Mouse (Mus musculus) mesoderm, embryonic 11.5 days (tissue): ENCODE results near the gene Lrrc4.

ENCODE experiments used
- DNase-seq: peaks from one replicate; pipeline ENCODE4 v3.0.0-alpha.2; 2012; ENCODE audit warnings: low read depth, low spot score

The Lrrc4 gene

DNA sequence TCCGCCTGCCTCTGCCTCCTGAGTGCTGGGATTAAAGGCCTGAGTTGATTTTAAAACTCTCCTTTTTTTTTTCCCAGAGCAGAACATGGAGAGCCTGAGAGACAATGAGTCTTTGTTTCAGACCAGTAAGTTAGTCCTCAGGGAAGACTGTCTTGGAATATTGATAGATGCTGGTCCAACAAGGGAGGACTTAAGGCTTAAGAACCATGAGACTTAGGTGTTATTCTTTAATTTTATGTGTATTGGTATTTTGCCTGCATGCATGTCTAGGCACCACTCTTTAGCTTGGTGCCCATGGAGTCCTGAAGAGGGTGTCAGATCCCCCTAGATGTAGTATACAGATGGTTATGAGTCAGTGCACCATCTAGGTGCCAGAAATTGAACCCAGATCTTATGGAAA lies 156.9 kb downstream of the Lrrc4 start:
- DNase-seq, result no peak

DNA sequence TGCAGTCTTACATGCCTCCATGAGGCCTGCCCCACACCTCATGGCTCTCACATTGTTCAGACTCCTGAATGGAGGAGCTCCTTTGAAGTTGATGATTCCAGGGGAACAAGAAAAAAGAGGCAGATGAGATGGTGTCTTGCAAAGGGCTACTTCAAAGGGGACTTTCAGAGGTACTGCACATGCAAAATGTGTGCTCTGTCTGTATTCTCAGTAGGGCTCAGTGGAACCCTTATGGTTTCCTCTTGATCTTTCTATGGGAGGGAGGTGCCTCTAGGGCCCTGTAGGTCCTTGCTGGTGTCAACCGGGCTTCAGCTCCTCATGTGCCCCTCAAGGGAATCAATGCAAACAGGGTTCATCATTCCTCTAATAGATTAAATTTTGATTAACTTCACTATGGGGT lies 159.2 kb downstream of the Lrrc4 start:
- DNase-seq, result no peak

- DNase-seq, result no peak
These were observed 162.3 kb downstream of the Lrrc4 start for GRCm38 (mm10) chr6:28669251-28669650.

GRCm38 (mm10) chr6:28667586-28667985 lies 164.0 kb downstream of the Lrrc4 start:
- no peak for DNase-seq

DNA sequence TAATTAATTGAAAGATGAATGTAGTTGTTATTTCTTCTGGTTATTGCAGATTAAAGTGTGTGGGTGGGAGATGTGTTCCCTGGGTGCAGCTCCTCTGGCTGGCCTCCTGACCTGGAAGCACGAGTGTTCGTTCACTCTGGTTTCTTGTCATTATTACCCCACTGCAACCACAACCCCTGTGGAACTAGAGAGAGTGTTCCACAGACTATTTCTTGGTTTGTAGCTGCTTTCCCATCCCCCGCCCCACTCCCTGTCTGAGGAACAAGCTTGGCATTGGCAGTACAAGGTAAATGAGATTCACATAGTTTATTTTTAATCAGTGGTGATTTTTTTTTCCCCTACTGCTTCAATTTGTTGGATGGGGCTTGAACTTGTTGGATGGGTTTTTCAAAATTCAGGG lies 166.8 kb downstream of the Lrrc4 start:
- DNase-seq, result no peak

- no peak for DNase-seq
These were observed 167.9 kb downstream of the Lrrc4 start for GRCm38 (mm10) chr6:28663670-28664069.

- no peak for DNase-seq
These were observed 168.5 kb downstream of the Lrrc4 start for GRCm38 (mm10) chr6:28663004-28663403.

GRCm38 (mm10) chr6:28656511-28656910 lies 175.0 kb downstream of the Lrrc4 start:
- DNase-seq, result no peak

DNA sequence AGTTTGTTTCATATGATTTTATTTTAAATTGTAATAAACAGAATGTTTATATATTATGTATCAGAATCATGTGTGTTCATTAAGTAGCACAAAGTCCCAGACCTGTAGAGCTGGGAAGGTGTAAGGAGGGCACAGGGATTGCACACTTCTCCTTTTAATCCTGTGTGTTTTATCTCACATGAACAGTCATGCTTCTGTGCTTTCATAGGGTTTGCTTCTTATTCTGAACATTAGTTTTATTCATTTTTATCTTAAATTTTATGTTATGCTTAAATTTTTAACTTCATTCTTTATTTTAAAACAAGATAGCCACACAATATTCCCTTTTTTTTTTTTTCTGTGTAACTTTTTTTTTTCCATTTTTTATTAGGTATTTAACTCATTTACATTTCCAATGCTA lies 186.3 kb downstream of the Lrrc4 start:
- DNase-seq, result no peak

DNA sequence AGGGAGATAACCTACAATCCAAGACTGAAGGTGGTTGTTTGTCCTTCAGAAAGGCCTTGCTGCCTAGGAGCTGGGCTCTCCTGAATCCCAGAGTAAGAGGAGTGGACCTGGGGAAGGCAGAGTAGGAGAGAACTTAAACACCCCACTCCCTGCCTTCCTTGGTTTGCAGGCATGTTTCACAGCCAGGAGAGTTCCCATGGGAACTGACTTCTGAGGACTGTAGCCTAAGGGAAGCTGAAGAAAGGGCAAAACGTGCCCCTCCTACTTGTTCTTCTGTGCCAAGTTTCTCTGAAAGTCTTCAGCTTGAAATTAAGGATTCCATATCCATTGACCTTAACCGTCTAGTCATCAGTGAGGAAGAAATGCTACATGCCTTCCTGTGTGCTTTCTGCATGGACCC lies 188.6 kb downstream of the Lrrc4 start:
- no peak for DNase-seq

- no peak for DNase-seq
These were observed 191.5 kb downstream of the Lrrc4 start for GRCm38 (mm10) chr6:28640088-28640487.

DNA sequence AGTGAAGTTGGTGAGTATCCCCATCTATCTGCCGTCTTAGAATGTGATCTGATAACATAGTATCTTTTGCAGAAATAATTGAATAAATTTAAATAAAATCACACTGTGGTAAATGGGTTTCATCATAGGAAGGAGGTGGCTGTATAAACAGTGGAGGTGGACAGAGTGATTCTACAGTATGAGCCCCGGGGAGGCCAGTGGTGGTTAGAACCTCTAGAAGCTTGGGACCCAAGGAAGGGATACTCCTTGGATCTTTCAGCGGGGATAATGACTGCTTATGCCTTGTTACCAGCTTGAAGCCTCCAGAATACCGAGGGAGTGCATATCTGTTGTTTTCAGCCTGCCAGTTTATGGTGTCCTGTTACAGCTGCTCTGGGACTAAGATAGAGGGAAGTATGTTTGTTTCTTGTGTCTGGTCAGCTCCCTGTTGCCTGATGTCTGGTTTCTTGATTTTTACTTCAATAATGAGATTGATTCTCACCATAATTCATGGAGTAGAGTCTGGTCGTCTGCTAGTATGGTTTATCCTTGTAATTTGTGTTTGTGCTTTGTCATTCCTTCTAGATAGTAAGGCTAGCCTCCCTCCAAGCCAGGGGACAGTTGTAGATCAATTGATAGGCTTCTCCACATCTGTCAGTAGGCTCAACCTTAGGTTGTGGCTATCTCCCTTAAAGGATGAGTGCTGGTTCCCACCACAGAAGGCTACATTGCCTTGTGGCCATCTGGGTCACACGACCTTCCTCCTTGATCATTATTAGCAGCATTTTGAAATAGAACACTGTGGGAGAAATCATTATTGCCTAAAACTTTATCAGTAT lies 195.8 kb downstream of the Lrrc4 start:
- no peak for DNase-seq

DNA sequence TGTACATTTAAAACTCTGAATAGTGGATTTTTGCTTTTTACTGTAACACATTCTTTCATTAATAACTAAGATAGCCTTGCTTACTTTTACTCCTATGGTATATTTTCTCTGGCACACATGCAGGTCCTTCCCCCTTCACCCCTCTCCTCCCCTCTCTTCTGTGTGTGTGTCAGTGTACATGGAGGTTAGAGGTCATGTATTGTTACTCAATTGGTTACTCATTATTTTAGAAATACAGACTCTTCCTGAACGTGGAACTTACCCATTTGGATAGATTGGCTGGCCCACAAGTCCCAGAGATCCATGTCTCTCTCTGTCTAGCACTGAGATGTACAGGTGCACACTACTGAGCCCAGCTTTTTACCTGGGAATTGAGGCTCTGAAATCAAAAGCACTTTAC lies 196.5 kb downstream of the Lrrc4 start:
- no peak for DNase-seq

GRCm38 (mm10) chr6:28633656-28634055 lies 197.9 kb downstream of the Lrrc4 start:
- DNase-seq, result no peak

DNA sequence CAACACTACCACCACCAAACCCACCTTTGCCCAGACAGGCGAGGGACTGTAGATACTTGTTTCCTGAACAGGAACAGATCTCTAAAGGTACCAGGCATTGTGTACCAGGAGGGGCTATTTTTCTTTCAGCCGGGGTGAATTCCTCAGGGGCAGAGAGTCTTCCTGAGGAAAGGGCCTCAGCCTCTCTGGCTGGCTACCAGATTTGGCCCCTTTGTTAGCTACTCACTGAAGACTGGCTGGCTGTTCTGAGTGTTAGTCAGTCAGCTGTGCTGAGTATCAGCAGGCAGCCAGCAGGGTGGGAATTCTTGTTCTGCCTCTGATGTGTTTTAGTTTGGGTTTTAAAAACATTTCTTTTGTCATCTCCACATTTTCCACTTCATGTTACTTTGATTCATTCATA lies 198.4 kb downstream of the Lrrc4 start:
- DNase-seq, result peak; percentile 30

- DNase-seq, result no peak
These were observed 200.6 kb downstream of the Lrrc4 start for GRCm38 (mm10) chr6:28630926-28631325.

DNA sequence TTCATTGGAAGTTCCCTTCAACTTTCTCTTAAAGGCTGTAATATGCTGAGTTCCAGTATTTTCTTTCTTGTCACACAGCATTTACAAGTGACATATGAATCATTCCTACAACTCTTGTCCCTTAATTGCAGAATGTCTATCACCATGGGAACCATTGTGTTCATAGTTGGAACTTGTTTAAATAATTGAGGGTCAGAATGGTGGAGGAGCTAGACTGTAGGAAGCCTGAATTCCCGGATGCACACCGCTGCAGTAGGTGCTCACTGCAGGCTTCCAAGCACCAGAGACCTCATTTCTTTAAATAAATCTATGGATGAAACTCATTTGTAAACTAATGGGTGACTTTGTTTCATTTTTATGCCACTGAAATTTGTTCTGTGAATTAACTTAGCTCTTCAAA lies 201.7 kb downstream of the Lrrc4 start:
- no peak for DNase-seq

DNA sequence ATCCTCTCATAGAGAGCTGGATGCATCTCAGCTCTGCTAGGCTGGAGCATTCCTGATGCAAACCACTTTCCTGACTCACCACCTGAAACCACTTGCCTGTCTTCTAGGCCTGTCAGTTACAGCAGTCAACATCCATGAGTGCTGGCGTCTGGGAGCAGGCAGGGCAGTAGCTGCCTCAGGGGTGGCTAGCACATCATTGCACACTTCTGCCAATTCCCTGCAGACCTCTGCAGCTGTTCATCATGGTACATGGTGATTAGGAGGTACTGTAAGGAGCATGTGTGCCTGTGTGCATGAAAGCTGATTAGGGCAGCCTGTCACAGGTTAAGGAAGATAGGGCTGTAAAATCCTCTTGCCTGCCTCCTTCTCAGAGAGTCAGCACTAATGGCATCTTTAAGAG lies 203.1 kb downstream of the Lrrc4 start:
- peak; percentile 37 for DNase-seq

DNA sequence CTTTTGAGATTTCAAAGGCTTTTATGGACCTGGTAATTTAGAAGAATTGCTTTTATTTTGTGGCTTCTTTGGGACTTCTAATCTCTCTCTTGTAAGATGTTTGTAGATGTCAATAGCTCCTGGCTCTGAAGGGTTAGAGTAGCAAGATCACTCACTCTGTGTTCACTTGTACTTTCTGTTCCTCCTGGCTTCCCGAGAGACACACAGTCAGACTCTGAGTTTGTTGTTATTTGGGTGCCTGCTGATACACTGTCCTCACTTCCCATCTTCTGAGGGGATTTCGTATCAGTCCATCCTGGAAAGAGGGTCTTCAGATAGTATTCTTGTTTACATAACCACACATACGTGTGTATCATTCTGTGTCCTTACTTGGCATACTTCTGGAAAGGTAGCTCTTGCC lies 208.6 kb downstream of the Lrrc4 start:
- DNase-seq, result no peak

DNA sequence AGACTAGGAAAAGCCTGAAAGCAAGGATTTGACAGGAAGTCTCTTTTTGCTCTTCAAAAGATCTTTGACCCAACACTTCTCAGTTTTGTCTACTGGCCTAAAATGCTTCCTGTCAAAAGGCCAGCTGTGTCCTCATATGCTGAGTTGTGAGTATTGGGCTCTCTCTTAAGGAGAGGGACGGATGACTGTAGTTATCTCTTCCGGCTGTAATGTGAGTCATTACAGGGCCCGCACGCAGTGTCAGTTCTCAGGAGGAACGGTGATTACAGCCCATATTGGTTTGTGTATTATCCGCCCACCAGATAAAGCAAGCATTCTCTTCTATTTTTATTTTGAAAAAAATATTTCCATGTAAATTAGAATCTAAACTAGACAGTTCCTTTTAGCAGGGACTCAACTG lies 209.0 kb downstream of the Lrrc4 start:
- DNase-seq, result no peak

DNA sequence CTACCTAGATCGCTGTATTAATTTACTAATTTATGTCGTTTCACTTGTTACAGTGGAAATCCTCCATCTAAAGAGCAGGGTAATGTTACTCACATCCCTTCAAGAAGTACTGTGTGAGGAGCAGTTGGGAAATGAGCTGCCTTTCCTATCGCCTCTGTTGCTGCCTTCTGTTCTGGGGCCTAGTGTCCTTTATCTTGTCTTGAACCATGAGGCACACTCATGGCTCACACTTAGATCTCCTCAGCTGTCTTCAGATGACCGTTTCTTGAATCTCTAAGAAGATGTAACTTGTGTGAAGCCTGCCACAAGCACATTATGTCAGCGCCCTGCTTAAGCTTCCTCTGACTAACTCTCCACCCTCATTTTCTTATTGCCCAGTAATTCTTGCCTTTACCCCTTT lies 209.6 kb downstream of the Lrrc4 start:
- no peak for DNase-seq

DNA sequence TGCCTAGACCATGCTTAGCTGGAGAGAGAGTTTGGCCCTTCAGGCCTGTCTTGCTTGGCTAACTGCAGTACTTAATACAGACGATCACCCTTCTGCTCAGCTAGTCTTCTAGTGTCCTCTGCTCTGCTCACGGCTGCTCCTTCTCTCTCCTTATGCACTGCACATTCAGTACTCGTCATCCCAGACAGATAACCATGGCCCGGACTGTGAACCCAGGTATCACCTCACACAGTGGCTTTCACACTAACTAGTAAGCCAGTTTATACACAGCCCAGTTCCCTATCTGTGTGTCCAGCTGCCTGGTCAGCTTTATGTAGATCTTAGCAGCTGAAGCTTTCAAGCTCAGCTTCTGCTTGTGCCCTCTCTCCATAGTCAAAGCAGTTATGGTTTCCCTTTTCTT lies 210.1 kb downstream of the Lrrc4 start:
- no peak for DNase-seq

GRCm38 (mm10) chr6:28618751-28619153 lies 212.8 kb downstream of the Lrrc4 start:
- peak; percentile 46 for DNase-seq

- DNase-seq, result no peak
These were observed 213.2 kb downstream of the Lrrc4 start for GRCm38 (mm10) chr6:28618299-28618698.
